Mouse (Mus musculus) heart, embryonic 11.5 days (tissue): ENCODE measurements around the gene Defa21. TPM values are rescaled to one million over a fixed set of nuclear protein-coding genes. Genes with fewer than 3 reads are reported as not detected.
"Not testable (repeated sequence)": the region's sequence is repeated elsewhere in the genome, so short reads cannot be mapped to it uniquely, and the experiment has no call there.

Experiments used
- ATAC-seq: fragments of 200-750 bp; cut with Nextera tagmentation; replicated peaks from 2 replicates; pipeline ENCODE4 v1.8.0; 2017; ENCODE audit warnings: moderate library complexity; ENCODE audit not compliant: insufficient number of reproducible peaks, low FRiP score, low TSS enrichment
- H3K27ac ChIP-seq: fragments of 300-500 bp; sonication (generic); 2 replicates; pipeline ENCODE4 v1.5.1; 2014; ENCODE audit warnings: mild to moderate bottlenecking, low read depth, low read length
- H3K27me3 ChIP-seq: fragments of 300-500 bp; sonication (generic); 2 replicates; pipeline ENCODE4 v1.6.1; 2014; ENCODE audit warnings: mild to moderate bottlenecking, low read length, mixed read lengths; ENCODE audit not compliant: control insufficient read depth, insufficient read depth
- H3K36me3 ChIP-seq: fragments of 300-500 bp; sonication (generic); 2 replicates; pipeline ENCODE4 v1.6.1; 2014; ENCODE audit warnings: mild to moderate bottlenecking, low read length, moderate library complexity, mixed read lengths; ENCODE audit not compliant: control insufficient read depth, insufficient read depth
- H3K4me1 ChIP-seq: fragments of 300-500 bp; sonication (generic); 2 replicates; pipeline ENCODE4 v1.6.1; 2014; ENCODE audit warnings: low read length; ENCODE audit not compliant: control insufficient read depth, insufficient read depth
- H3K4me2 ChIP-seq: fragments of 300-500 bp; sonication (generic); 2 replicates; pipeline ENCODE4 v1.6.1; 2014; ENCODE audit warnings: mild to moderate bottlenecking, moderate library complexity
- H3K4me3 ChIP-seq: fragments of 300-500 bp; sonication (generic); 2 replicates; pipeline ENCODE4 v1.5.1; 2014; ENCODE audit warnings: low read depth, low read length
- H3K9ac ChIP-seq: fragments of 300-500 bp; sonication (generic); 2 replicates; pipeline ENCODE4 v1.6.1; 2014; ENCODE audit warnings: mild to moderate bottlenecking, low read depth, low read length, moderate library complexity
- H3K9me3 ChIP-seq: fragments of 300-500 bp; sonication (generic); replicated peaks from 2 replicates; pipeline ENCODE4 v1.6.1; 2016; ENCODE audit warnings: low read length; ENCODE audit not compliant: control insufficient read depth
- WGBS: fragments of 180-500 bp; shearing (Covaris S2); extraction: QIAGEN DNeasy Blood & Tissue Kit; methylation state at CpG from one replicate; pipeline ENCODE4 v1.1.7; 2014; ENCODE audit not compliant: insufficient replicate concordance; 5-methylcytosine and 5-hydroxymethylcytosine counted together
- polyA plus RNA-seq: library from polyadenylated mRNA; unstranded; fragments of >200 nt; fragmentation: Nextera tagmentation; extraction: Ambion mirVana; gene quantifications from 2 replicates; pipeline ENCODE4 v1.2.1, GENCODE M21; 2014

Defa21 gene
- polyA plus RNA-seq, 1 experiment from 2014 or later: not detected

GRCm38 (mm10) chr8:21054747-21055146 lies 29.4 kb downstream of the Defa21 start, which contains the start of gene Defa23:
TSS of gene Defa23 (plus strand) at chr8:21055047.
- H3K27ac ChIP-seq, ATAC-seq, H3K9ac ChIP-seq, H3K4me2 ChIP-seq, H3K9me3 ChIP-seq, H3K4me1 ChIP-seq, H3K4me3 ChIP-seq, H3K36me3 ChIP-seq, H3K27me3 ChIP-seq: not testable (repeated sequence)
- no CpG with 5 or more reads among the region's 1 CpGs for WGBS

DNA sequence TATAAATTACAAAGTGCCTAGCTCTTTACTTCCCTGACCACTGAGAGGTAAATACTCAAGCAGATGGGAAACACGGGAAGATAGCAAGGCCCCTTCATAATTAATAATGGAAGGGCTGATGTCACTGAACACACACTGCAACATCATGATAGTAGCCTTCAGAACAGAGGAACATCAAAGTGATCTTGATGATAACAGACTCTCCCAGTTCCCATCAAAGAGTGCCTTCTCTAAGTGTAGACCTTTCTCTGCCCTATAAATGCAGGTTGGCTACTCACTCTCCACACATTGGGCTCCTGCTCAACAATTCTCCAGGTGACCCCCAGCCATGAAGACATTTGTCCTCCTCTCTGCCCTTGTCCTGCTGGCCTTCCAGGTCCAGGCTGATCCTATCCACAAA lies 39.4 kb downstream of the Defa21 start, which contains the start of gene Defa35:
Defa35 (plus strand) TSS at position 301 of the 400 bp plus-strand sequence.
- not testable (repeated sequence) for H3K4me2 ChIP-seq, ATAC-seq, H3K27ac ChIP-seq, H3K4me1 ChIP-seq, H3K9me3 ChIP-seq, H3K27me3 ChIP-seq, H3K4me3 ChIP-seq, H3K9ac ChIP-seq, H3K36me3 ChIP-seq
- 60% methylated on average over 1 of the region's 1 CpGs for WGBS

Other genes starting within 250 kb of the Defa21 start
- gene Defb33, start 132.9 kb upstream of the Defa21 start, polyA plus RNA-seq: not detected in 2 replicates
- gene Gm15056, start 122.9 kb upstream of the Defa21 start, polyA plus RNA-seq: not detected in 2 replicates
- gene Gm6040, start 103.5 kb upstream of the Defa21 start, polyA plus RNA-seq: not detected in 2 replicates
- gene AY761185, start 80.8 kb upstream of the Defa21 start, polyA plus RNA-seq: not detected in 2 replicates
- gene Defa23, start 29.5 kb downstream of the Defa21 start, polyA plus RNA-seq: not detected in 2 replicates
- not detected in 2 replicates for gene Defa35, start 39.5 kb downstream of the Defa21 start, polyA plus RNA-seq
- gene Defa25, start 58.9 kb downstream of the Defa21 start, polyA plus RNA-seq: not detected in 2 replicates
- gene Gm14851, start 70.5 kb downstream of the Defa21 start, polyA plus RNA-seq: not detected in 2 replicates
- not detected in 2 replicates for gene Defa30, start 109.1 kb downstream of the Defa21 start, polyA plus RNA-seq
- gene Defa22, start 136.7 kb downstream of the Defa21 start, polyA plus RNA-seq: not detected in 2 replicates
- not detected in 2 replicates for gene Defa31, start 166.1 kb downstream of the Defa21 start, polyA plus RNA-seq
- not detected in 2 replicates for gene Gm15293, start 176.0 kb downstream of the Defa21 start, polyA plus RNA-seq
- gene Gm15292, start 224.2 kb downstream of the Defa21 start, polyA plus RNA-seq: not detected in 2 replicates